Mouse (Mus musculus) forebrain, embryonic 11.5 days (tissue): ENCODE data around the gene Zdhhc18. TPM values are rescaled to one million over a fixed set of nuclear protein-coding genes. Genes with fewer than 3 reads are reported as not detected.

Experiments used
- ATAC-seq: fragments of 200-750 bp; cut with Nextera tagmentation; replicated peaks from 2 replicates; pipeline ENCODE4 v1.8.0; 2017; ENCODE audit warnings: moderate TSS enrichment; ENCODE audit not compliant: low FRiP score
- DNase-seq: peaks from one replicate; pipeline ENCODE4 v3.0.0-alpha.2; 2017; ENCODE audit warnings: low spot score
- H3K27ac ChIP-seq: fragments of 300-500 bp; sonication (generic); 2 replicates; pipeline ENCODE4 v1.5.1; 2014; ENCODE audit warnings: low read depth, low read length
- H3K27me3 ChIP-seq: fragments of 300-500 bp; sonication (generic); 2 replicates; pipeline ENCODE4 v1.6.1; 2014; ENCODE audit warnings: mild to moderate bottlenecking, low read length, mixed read lengths; ENCODE audit not compliant: control insufficient read depth, insufficient read depth
- H3K36me3 ChIP-seq: fragments of 300-500 bp; sonication (generic); 2 replicates; pipeline ENCODE4 v1.6.1; 2014; ENCODE audit warnings: mild to moderate bottlenecking, low read length, moderate library complexity, mixed read lengths; ENCODE audit not compliant: control insufficient read depth, insufficient read depth
- H3K4me1 ChIP-seq: fragments of 300-500 bp; sonication (generic); replicated peaks from 2 replicates; pipeline ENCODE4 v1.6.1; 2014; ENCODE audit warnings: low read length, mixed read lengths; ENCODE audit not compliant: control insufficient read depth, insufficient read depth
- H3K4me2 ChIP-seq: fragments of 300-500 bp; sonication (generic); 2 replicates; pipeline ENCODE4 v1.6.1; 2014; ENCODE audit warnings: low read depth, mild to moderate bottlenecking, low read length, moderate library complexity, mixed read lengths; ENCODE audit not compliant: severe bottlenecking
- H3K4me3 ChIP-seq: fragments of 300-500 bp; sonication (generic); 2 replicates; pipeline ENCODE4 v1.5.1; 2014; ENCODE audit warnings: low read depth, low read length
- H3K9ac ChIP-seq: fragments of 300-500 bp; sonication (generic); 2 replicates; pipeline ENCODE4 v1.6.1; 2014; ENCODE audit warnings: low read length
- H3K9me3 ChIP-seq: fragments of 300-500 bp; sonication (generic); 2 replicates; pipeline ENCODE4 v1.6.1; 2016; ENCODE audit warnings: low read length, mixed read lengths; ENCODE audit not compliant: control insufficient read depth
- WGBS: fragments of 180-500 bp; shearing (Covaris S2); extraction: QIAGEN DNeasy Blood & Tissue Kit; methylation state at CpG from one replicate; pipeline ENCODE4 v1.1.7; 2014; 5-methylcytosine and 5-hydroxymethylcytosine counted together
- polyA plus RNA-seq: library from polyadenylated mRNA; unstranded; fragments of >200 nt; fragmentation: Nextera tagmentation; extraction: Ambion mirVana; gene quantifications from 2 replicates; pipeline ENCODE4 v1.2.1, GENCODE M21; 2014

Gene Zdhhc18
- polyA plus RNA-seq, 1 experiment from 2014 or later: 4.8 TPM

GRCm38 (mm10) chr4:133677266-133677665 is 27.3 kb upstream of the Zdhhc18 start:
- ATAC-seq (no peak), DNase-seq (no peak)
- H3K4me2 ChIP-seq: no peak overlapping the region
- H3K9ac ChIP-seq: no peak overlapping the region
- no peak overlapping the region for H3K4me3 ChIP-seq
- H3K36me3 ChIP-seq: peaks cover 12% of the 10 kb centered on the region
- no peaks in the 10 kb centered on the region for H3K9me3 ChIP-seq
- H3K4me1 ChIP-seq: peaks cover 14% of the 10 kb centered on the region
- WGBS: 81% methylated on average over 7 of the region's 7 CpGs
- no peaks in the 10 kb centered on the region for H3K27me3 ChIP-seq
- H3K27ac ChIP-seq: no peak overlapping the region

GRCm38 (mm10) chr4:133676189-133676588 is 26.2 kb upstream of the Zdhhc18 start:
- H3K4me1 ChIP-seq: peaks cover 20% of the 10 kb centered on the region
- 19% methylated on average over 3 of the region's 3 CpGs for WGBS
- no peaks in the 10 kb centered on the region for H3K9me3 ChIP-seq
- H3K36me3 ChIP-seq: peaks cover 10% of the 10 kb centered on the region; the same call in 1 of the 2 replicates
- H3K4me3 ChIP-seq: no peak overlapping the region
- peak overlapping the region; percentile 44 for H3K27ac ChIP-seq
- no peak for DNase-seq
- H3K9ac ChIP-seq: no peak overlapping the region; the same call in 1 of the 2 replicates
- ATAC-seq: no peak
- no peaks in the 10 kb centered on the region for H3K27me3 ChIP-seq
- H3K4me2 ChIP-seq: peak overlapping the region; percentile 27; the same call in 1 of the 2 replicates

- Histone ChIP-seq H3K4me2 (peak overlapping the region; percentile 27; the same call in 1 of the 2 replicates), H3K4me1 (peaks cover 20% of the 10 kb centered on the region), H3K9ac (no peak overlapping the region), H3K36me3 (peaks cover 4% of the 10 kb centered on the region; the same call in 1 of the 2 replicates), H3K9me3 (no peaks in the 10 kb centered on the region), H3K4me3 (no peak overlapping the region), H3K27ac (peak overlapping the region; percentile 44; the same call in 1 of the 2 replicates), H3K27me3 (no peaks in the 10 kb centered on the region)
- ATAC-seq: peak; percentile 79
- under 1% methylated on average over 5 of the region's 5 CpGs for WGBS
- DNase-seq: peak; percentile 88
Observed at GRCm38 (mm10) chr4:133675594-133676016, 25.7 kb upstream of the Zdhhc18 start.

GRCm38 (mm10) chr4:133674331-133674695 is 24.4 kb upstream of the Zdhhc18 start:
- Histone ChIP-seq H3K27ac (0 out of 2 replicates have a peak overlapping the region, but pooled peaks have one; percentile 6), H3K4me1 (peaks cover 20% of the 10 kb centered on the region), H3K4me2 (0 out of 2 replicates have a peak overlapping the region, but pooled peaks have one; percentile 8), H3K4me3 (no peak overlapping the region), H3K9me3 (no peaks in the 10 kb centered on the region), H3K9ac (no peak overlapping the region; the same call in 1 of the 2 replicates), H3K36me3 (no peaks in the 10 kb centered on the region), H3K27me3 (no peaks in the 10 kb centered on the region)
- WGBS: 74% methylated on average over 8 of the region's 8 CpGs
- DNase-seq (no peak), ATAC-seq (no peak)

- no peak for DNase-seq
- no peaks in the 10 kb centered on the region for H3K27me3 ChIP-seq
- no peaks in the 10 kb centered on the region for H3K9me3 ChIP-seq
- H3K9ac ChIP-seq: no peak overlapping the region; the same call in 1 of the 2 replicates
- peak overlapping the region; percentile 76; the same call in 1 of the 2 replicates for H3K4me2 ChIP-seq
- no peak for ATAC-seq
- peak overlapping the region; percentile 98; the same call in 1 of the 2 replicates for H3K27ac ChIP-seq
- H3K36me3 ChIP-seq: no peaks in the 10 kb centered on the region
- WGBS: 57% methylated on average over 10 of the region's 10 CpGs
- peaks cover 20% of the 10 kb centered on the region for H3K4me1 ChIP-seq
- no peak overlapping the region; the same call in 1 of the 2 replicates for H3K4me3 ChIP-seq
Observed at GRCm38 (mm10) chr4:133673666-133674330, 23.8 kb upstream of the Zdhhc18 start.

- H3K36me3 ChIP-seq: no peaks in the 10 kb centered on the region
- H3K9ac ChIP-seq: peak overlapping the region; percentile 74
- peak overlapping the region; percentile 98 for H3K27ac ChIP-seq
- WGBS: 5% methylated on average over 24 of the region's 24 CpGs
- ATAC-seq: no peak; the same call in 1 of the 2 replicates
- peak overlapping the region; percentile 71 for H3K4me3 ChIP-seq
- H3K4me1 ChIP-seq: peaks cover 20% of the 10 kb centered on the region
- H3K27me3 ChIP-seq: no peaks in the 10 kb centered on the region
- no peaks in the 10 kb centered on the region for H3K9me3 ChIP-seq
- no peak for DNase-seq
- peak overlapping the region; percentile 76 for H3K4me2 ChIP-seq
Observed at GRCm38 (mm10) chr4:133672845-133673647, 23.1 kb upstream of the Zdhhc18 start.

- peaks cover 20% of the 10 kb centered on the region for H3K4me1 ChIP-seq
- no peaks in the 10 kb centered on the region for H3K27me3 ChIP-seq
- H3K9me3 ChIP-seq: no peaks in the 10 kb centered on the region
- DNase-seq: peak; percentile 97
- no peaks in the 10 kb centered on the region for H3K36me3 ChIP-seq
- peak within 1 kb of the TSS; percentile 71 for H3K4me3 ChIP-seq
- H3K4me2 ChIP-seq: peak within 1 kb of the TSS; percentile 76
- H3K27ac ChIP-seq: peak within 1 kb of the TSS; percentile 98
- peak within 1 kb of the TSS; percentile 74 for H3K9ac ChIP-seq
- ATAC-seq: peak; percentile 84
- WGBS: under 1% methylated on average over 76 of the region's 76 CpGs
Observed at GRCm38 (mm10) chr4:133671881-133672844, 22.2 kb upstream of the Zdhhc18 start, which contains the start of gene Pigv. TSS of gene Pigv (minus strand) at chr4:133672647.
